Mouse (Mus musculus): ENCODE measurements around the gene C1qa. TPM values are rescaled to one million over a fixed set of nuclear protein-coding genes. Genes with fewer than 3 reads are reported as not detected.

The C1qa gene
- polyA plus RNA-seq (2014; fragmentation: Illumina TruSeq; extraction: RNeasy Lipid Tissue Mini Kit (QIAGEN cat#74804); ENCODE audit: low read depth, low replicate concordance) = 1.8 TPM

DNA sequence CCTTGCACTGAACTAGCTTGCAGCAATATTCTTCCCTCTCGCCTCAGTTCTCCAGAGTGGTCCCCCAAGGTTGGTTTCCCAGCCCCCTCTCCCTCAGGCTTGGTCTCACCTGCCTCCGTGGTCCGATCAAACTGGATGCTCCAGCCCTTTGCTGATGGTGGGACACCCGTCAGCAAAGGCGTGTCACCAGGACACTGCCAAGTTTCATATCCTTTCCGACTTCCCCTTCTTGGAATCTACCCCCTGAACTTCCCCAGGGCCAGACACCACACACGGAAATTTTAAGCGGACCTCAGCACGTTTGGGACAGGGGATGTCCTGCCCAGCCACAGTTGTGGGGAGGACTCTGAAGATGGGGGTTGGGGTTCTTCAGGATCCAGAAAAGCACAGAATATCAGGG lies at the start of gene C1qa:
C1qa (minus strand) TSS at position 167 of the 400 bp plus-strand sequence.

DNA sequence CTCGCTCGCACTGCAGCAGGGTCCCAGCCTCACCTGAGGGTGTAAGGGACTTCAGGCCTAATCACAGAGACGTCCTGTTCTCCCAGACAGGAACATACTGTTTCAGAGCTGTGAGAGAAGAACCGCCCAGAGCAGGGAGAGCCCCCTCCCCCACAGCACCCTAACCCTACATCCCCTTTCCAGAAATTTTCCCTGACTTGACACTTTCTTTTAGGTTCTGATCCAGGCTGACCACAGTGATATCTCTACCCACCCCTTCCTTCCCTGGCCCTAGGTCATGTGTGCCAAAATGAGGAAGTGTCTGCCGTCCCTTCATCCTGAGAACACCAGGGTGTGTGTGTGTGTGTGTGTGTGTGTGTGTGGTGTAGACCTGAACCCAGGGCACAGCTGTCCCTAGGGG lies 5.8 kb downstream of the C1qa start, which contains the start of gene C1qc:
C1qc (minus strand) TSS at position 255 of the 400 bp plus-strand sequence.

DNA sequence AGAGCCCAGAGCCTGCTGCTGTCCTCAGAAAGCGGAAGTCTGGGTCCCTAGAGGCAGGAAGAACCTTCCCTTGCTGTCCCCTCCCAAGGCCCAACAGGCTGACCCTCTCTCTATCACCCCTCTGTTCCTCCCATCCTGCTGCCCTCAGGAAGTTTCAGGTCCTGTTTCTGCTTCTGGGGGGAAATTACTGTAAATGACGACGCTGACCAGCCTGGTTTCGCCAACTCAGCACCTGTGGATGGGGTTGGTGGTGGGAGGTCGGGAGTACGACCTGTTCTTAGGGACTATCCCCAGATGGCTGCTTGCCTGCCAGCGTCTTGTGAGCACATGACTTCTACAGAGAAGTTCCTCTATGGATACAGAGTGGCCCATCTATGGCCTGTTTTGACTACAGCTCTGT lies 12.5 kb downstream of the C1qa start, which contains the start of gene C1qb:
C1qb (minus strand) TSS at position 87 of the 400 bp plus-strand sequence.

Other genes with a start within 250 kb of the C1qa start
- 0.11 TPM for gene Ephb2, start 62.8 kb downstream of the C1qa start, polyA plus RNA-seq (2014; fragmentation: Illumina TruSeq; extraction: RNeasy Lipid Tissue Mini Kit (QIAGEN cat#74804); ENCODE audit: low read depth, low replicate concordance)
- 0.60 TPM for gene C1qb, start 12.6 kb downstream of the C1qa start, polyA plus RNA-seq (2014; fragmentation: Illumina TruSeq; extraction: RNeasy Lipid Tissue Mini Kit (QIAGEN cat#74804); ENCODE audit: low read depth, low replicate concordance)
- gene C1qc, start 5.7 kb downstream of the C1qa start, polyA plus RNA-seq (2014; fragmentation: Illumina TruSeq; extraction: RNeasy Lipid Tissue Mini Kit (QIAGEN cat#74804); ENCODE audit: low read depth, low replicate concordance) = 0.90 TPM
- gene Epha8, start 58.0 kb upstream of the C1qa start, polyA plus RNA-seq (2014; fragmentation: Illumina TruSeq; extraction: RNeasy Lipid Tissue Mini Kit (QIAGEN cat#74804); ENCODE audit: low read depth, low replicate concordance) = not detected
- gene Zbtb40, start 150.0 kb upstream of the C1qa start, polyA plus RNA-seq (2014; fragmentation: Illumina TruSeq; extraction: RNeasy Lipid Tissue Mini Kit (QIAGEN cat#74804); ENCODE audit: low read depth, low replicate concordance) = 1.0 TPM